Mouse (Mus musculus) cortical plate, adult 2 months (tissue): Measurements from ENCODE around the gene Ninj1.

Experiments used
- CTCF ChIP-seq: fragments of 200-500 bp; IDR thresholded peaks from 2 replicates; pipeline ENCODE4 v1.5.1; 2011; ENCODE audit warnings: mild to moderate bottlenecking, control low read depth, low read length; ENCODE audit not compliant: insufficient read depth; ENCODE audit errors: extremely low read depth
- POLR2A ChIP-seq: fragments of 200-500 bp; IDR thresholded peaks from 2 replicates; pipeline ENCODE4 v1.6.1; 2011; ENCODE audit warnings: mild to moderate bottlenecking, low read length, control low read depth; ENCODE audit not compliant: insufficient read depth; ENCODE audit errors: extremely low read depth

DNA sequence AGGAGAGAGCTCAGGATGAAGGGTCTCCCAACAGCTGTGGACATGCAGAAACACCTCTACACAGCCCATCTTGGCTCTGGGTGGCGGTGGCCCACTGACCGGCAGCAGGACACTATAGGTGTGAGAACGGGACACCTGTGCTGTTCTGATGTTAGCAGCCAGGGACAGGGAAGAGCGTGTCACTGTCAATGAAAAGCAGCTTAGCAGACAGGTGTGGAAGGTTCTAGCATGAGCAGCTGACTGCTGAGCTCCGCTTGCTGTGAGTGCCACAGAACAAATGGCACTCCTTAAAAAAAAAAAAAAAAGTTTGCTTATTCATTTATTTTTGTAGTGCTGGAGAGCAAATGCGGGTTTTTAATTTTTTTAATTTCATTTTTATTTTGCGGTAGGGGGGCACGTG is 50.3 kb downstream of the Ninj1 start:
- no peak for TF ChIP-seq CTCF
- TF ChIP-seq POLR2A, result no peak
